Mouse (Mus musculus): Measurements from ENCODE around the gene Plxna2.

GRCm38 (mm10) chr1:194787626-194788025, 169.6 kb downstream of the Plxna2 start:
- TF ChIP-seq CTCF (IDR thresholded peaks at IDR 0.05; ENCODE audit: low read depth) = no peak
- no peak for TF ChIP-seq EP300 (IDR thresholded peaks at IDR 0.05; ENCODE audit: low read depth)
